24 mouse cellular contexts compared by ENCODE assay signal in the genomic region with DNA sequence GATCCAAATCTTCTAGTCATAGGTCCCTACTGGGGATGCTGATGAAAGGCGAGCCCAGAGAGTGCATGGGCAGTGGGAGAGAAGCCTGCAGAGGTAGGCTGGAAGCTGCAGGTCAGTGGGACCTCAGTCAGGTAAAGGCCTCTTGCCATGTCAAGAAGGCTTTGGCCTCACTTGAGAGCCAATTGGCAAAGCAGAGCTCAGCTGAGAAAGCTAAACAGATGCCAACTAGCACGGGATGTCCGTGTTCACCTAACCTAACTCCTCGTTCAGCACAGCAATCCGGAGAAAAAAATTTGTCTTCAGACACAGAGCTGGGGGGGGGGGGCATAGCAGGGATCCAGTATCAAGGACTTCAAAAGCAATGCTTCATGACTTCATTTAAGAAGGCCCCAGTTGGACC. TPM values are rescaled to one million over a fixed set of nuclear protein-coding genes. Genes with fewer than 3 reads are reported as not detected.
DNase-seq lines count a peak whose midpoint lies in the region; ATAC-seq and TF ChIP-seq lines count a peak whose summit lies in the region.
"Had no signal": no experiment of that assay in that cellular context is flagged by ENCODE, and none has a peak within 500 bp of the region (broad histone marks: within the 10 kb centered on the region; RNA-seq: fewer than 3 reads in every experiment).

No protein-coding gene starts in this region.

- intact Hi-C loops in heart, postnatal 10 days (cut with DNase I) = no loop called here

- no peak for ATAC-seq in liver, embryonic 12.5 days
- no peak for ATAC-seq in liver, postnatal 0 days
- no peak for ATAC-seq in stomach, embryonic 16.5 days (ENCODE audit: insufficient read depth, low FRiP score)
- ATAC-seq: CD4-positive, CD25-positive, alpha-beta regulatory T cell, adult 4 months; forebrain, embryonic 15.5 days; hindbrain, embryonic 16.5 days; midbrain, embryonic 15.5 days had no signal

- peaks cover 7% of the 10 kb centered on the region; the same call in 1 of the 2 replicates for H3K9me3 ChIP-seq in liver, embryonic 12.5 days (replicated peaks)
- H3K9me3 ChIP-seq in liver, postnatal 0 days (ENCODE audit: low read length) = no peaks in the 10 kb centered on the region; the same call in 1 of the 2 replicates
- H3K9me3 ChIP-seq in stomach, embryonic 16.5 days (replicated peaks; ENCODE audit: control insufficient read depth, low read length) = no peaks in the 10 kb centered on the region
- H3K9me3 ChIP-seq: forebrain, embryonic 15.5 days; heart, embryonic 10.5 days; kidney, embryonic 15.5 days; liver, embryonic 13.5 days; midbrain, embryonic 10.5 days; midbrain, embryonic 15.5 days; neural tube, embryonic 15.5 days had no signal

- no peak overlapping the region for H3K9ac ChIP-seq in liver, embryonic 12.5 days
- no peak overlapping the region for H3K9ac ChIP-seq in liver, postnatal 0 days (replicated peaks)
- H3K9ac ChIP-seq in stomach, embryonic 16.5 days (ENCODE audit: low read length) = no peak overlapping the region
- H3K9ac ChIP-seq: forebrain, embryonic 15.5 days; kidney, embryonic 15.5 days; limb, embryonic 12.5 days; liver, embryonic 13.5 days; midbrain, embryonic 15.5 days; neural tube, embryonic 15.5 days had no signal

- TF ChIP-seq EP300 in liver, postnatal 0 days (IDR thresholded peaks at IDR 0.05; ENCODE audit: low read depth) = no peak

- peak; percentile 37 for DNase-seq in cerebellum, adult 9-10 months
- no peak for DNase-seq in cerebellum, postnatal 4 days (ENCODE audit: low spot score in 2 of 2)
- DNase-seq in heart, adult 11 months = peak; percentile 88
- DNase-seq in heart, postnatal 10 days = no peak
- no peak for DNase-seq in liver, postnatal 0 days
- DNase-seq: adrenal gland, postnatal 14 days; heart, postnatal 14 days; liver, embryonic 13.5 days; lung, adult 2 months; right cerebral cortex, postnatal 25 days; thymus, adult 2 months; thymus, postnatal 36 days had no signal

- H3K27me3 ChIP-seq in liver, embryonic 12.5 days (replicated peaks) = no peaks in the 10 kb centered on the region
- H3K27me3 ChIP-seq in liver, postnatal 0 days (ENCODE audit: insufficient read depth, low read length) = no peaks in the 10 kb centered on the region
- H3K27me3 ChIP-seq in stomach, embryonic 16.5 days (ENCODE audit: control insufficient read depth, insufficient read depth, low read length) = no peaks in the 10 kb centered on the region
- H3K27me3 ChIP-seq: forebrain, embryonic 15.5 days; kidney, embryonic 15.5 days; liver, embryonic 13.5 days; midbrain, embryonic 15.5 days; neural tube, embryonic 15.5 days had no signal

- 82% methylated on average over 5 of the region's 5 CpGs for WGBS in liver, embryonic 12.5 days (ENCODE audit: insufficient replicate concordance)
- WGBS in liver, postnatal 0 days (ENCODE audit: insufficient replicate concordance) = 92% methylated on average over 5 of the region's 5 CpGs
- WGBS in stomach, embryonic 16.5 days = 79% methylated on average over 5 of the region's 5 CpGs

- 0 out of 2 replicates have a peak overlapping the region, but pooled peaks have one; percentile 5 for H3K27ac ChIP-seq in liver, embryonic 12.5 days
- H3K27ac ChIP-seq in liver, postnatal 0 days (ENCODE audit: low read depth) = no peak overlapping the region
- peak overlapping the region; percentile 48 for H3K27ac ChIP-seq in stomach, embryonic 16.5 days (ENCODE audit: low read length)
- H3K27ac ChIP-seq: forebrain, embryonic 15.5 days; kidney, embryonic 15.5 days; left cerebral cortex, adult 2 months; limb, embryonic 12.5 days; midbrain, embryonic 10.5 days; midbrain, embryonic 15.5 days; neural tube, embryonic 15.5 days had no signal

- H3K4me3 ChIP-seq in liver, embryonic 12.5 days = no peak overlapping the region
- no peak overlapping the region for H3K4me3 ChIP-seq in liver, postnatal 0 days (ENCODE audit: low read depth, low read length)
- H3K4me3 ChIP-seq in stomach, embryonic 16.5 days (replicated peaks; ENCODE audit: low read length) = no peak overlapping the region
- H3K4me3 ChIP-seq: forebrain, embryonic 15.5 days; heart, embryonic 10.5 days; kidney, embryonic 15.5 days; left cerebral cortex, adult 2 months; limb, embryonic 12.5 days; liver, embryonic 13.5 days; midbrain, embryonic 10.5 days; midbrain, embryonic 15.5 days; neural tube, embryonic 15.5 days had no signal

- no peak overlapping the region for H3K4me2 ChIP-seq in liver, embryonic 12.5 days
- H3K4me2 ChIP-seq in liver, postnatal 0 days (ENCODE audit: low read depth, low read length) = no peak overlapping the region
- no peak overlapping the region for H3K4me2 ChIP-seq in stomach, embryonic 16.5 days (ENCODE audit: low read depth, low read length)
- H3K4me2 ChIP-seq: forebrain, embryonic 15.5 days; kidney, embryonic 15.5 days; limb, embryonic 12.5 days; liver, embryonic 13.5 days; midbrain, embryonic 15.5 days; neural tube, embryonic 15.5 days had no signal

- no peak for TF ChIP-seq CTCF in liver, postnatal 0 days (IDR thresholded peaks at IDR 0.05; ENCODE audit: low read depth)

- H3K36me3 ChIP-seq in liver, embryonic 12.5 days = peaks cover 68% of the 10 kb centered on the region
- peaks cover 28% of the 10 kb centered on the region for H3K36me3 ChIP-seq in liver, postnatal 0 days (replicated peaks; ENCODE audit: insufficient read depth, low read length)
- H3K36me3 ChIP-seq in stomach, embryonic 16.5 days (ENCODE audit: control insufficient read depth, insufficient read depth, low read length) = no peaks in the 10 kb centered on the region
- H3K36me3 ChIP-seq: forebrain, embryonic 15.5 days; midbrain, embryonic 15.5 days; neural tube, embryonic 15.5 days had no signal

- H3K4me1 ChIP-seq in liver, embryonic 12.5 days = peaks cover 89% of the 10 kb centered on the region
- peaks cover 68% of the 10 kb centered on the region for H3K4me1 ChIP-seq in liver, postnatal 0 days (ENCODE audit: insufficient read depth)
- peaks cover 67% of the 10 kb centered on the region for H3K4me1 ChIP-seq in stomach, embryonic 16.5 days (ENCODE audit: control insufficient read depth, insufficient read depth, low read length)

RNA-seq across cellular contexts. Expression of a gene that starts 33.7 kb away (rescaled TPM):
- total RNA-seq in heart, postnatal 10 days (2021) = 10 to 100 TPM; 19.5 to 20.3 TPM
- polyA plus RNA-seq in liver, embryonic 12.5 days (2016; fragmentation: Nextera tagmentation; extraction: Ambion mirVana) = 6.9 and 8.0 TPM in 2 replicates
- polyA plus RNA-seq in liver, postnatal 0 days (2015; fragmentation: Nextera tagmentation; extraction: Ambion mirVana) = 2.6 and 2.8 TPM in 2 replicates
- polyA plus RNA-seq in stomach, embryonic 16.5 days (2015; fragmentation: Nextera tagmentation; extraction: Ambion mirVana) = 8.7 and 9.4 TPM in 2 replicates

RNA-seq across cellular contexts. Expression of a gene that starts 36.7 kb away (rescaled TPM):
- under 1 TPM; 0.35 to 0.43 TPM for total RNA-seq in heart, postnatal 10 days (2021)
- 0.08 and 0.20 TPM in 2 replicates for polyA plus RNA-seq in liver, embryonic 12.5 days (2016; fragmentation: Nextera tagmentation; extraction: Ambion mirVana)
- polyA plus RNA-seq in liver, postnatal 0 days (2015; fragmentation: Nextera tagmentation; extraction: Ambion mirVana) = 0.28 and 0.35 TPM in 2 replicates
- polyA plus RNA-seq in stomach, embryonic 16.5 days (2015; fragmentation: Nextera tagmentation; extraction: Ambion mirVana) = 0.70 and 0.71 TPM in 2 replicates
- polyA plus RNA-seq: CD4-positive, CD25-positive, alpha-beta regulatory T cell, adult 4 months had no signal

Comparison
In these comparisons a context has a peak if more than half of its experiments do, and no peak if none do; other contexts are left out.
1. DNase-seq: peak in cerebellum, adult 9-10 months (single experiment) and heart, adult 11 months (single experiment); none in cerebellum, postnatal 4 days (0 of 2), heart, postnatal 10 days (0 of 2) and liver, postnatal 0 days (single experiment).